Mouse (Mus musculus) liver, embryonic 16.5 days (tissue): ENCODE measurements around the gene Arhgef3. TPM values are rescaled to one million over a fixed set of nuclear protein-coding genes. Genes with fewer than 3 reads are reported as not detected.
A peak's percentile ranks its signal among the peaks of the same experiment; 100 is the strongest.

ENCODE experiments used
- ATAC-seq: fragments of 200-750 bp; cut with Nextera tagmentation; 2 replicates; pipeline ENCODE4 v1.8.0; 2017; ENCODE audit warnings: low read depth, mild to moderate bottlenecking, moderate number of reproducible peaks, moderate library complexity
- H3K27ac ChIP-seq: fragments of 300-500 bp; sonication (generic); 2 replicates; pipeline ENCODE4 v1.5.1; 2014; ENCODE audit warnings: mild to moderate bottlenecking, low read length
- H3K27me3 ChIP-seq: fragments of 300-500 bp; sonication (generic); 2 replicates; pipeline ENCODE4 v1.6.1; 2014; ENCODE audit warnings: low read depth, low read length, mixed read lengths; ENCODE audit not compliant: control insufficient read depth, insufficient read depth
- H3K36me3 ChIP-seq: fragments of 300-500 bp; sonication (generic); 2 replicates; pipeline ENCODE4 v1.6.1; 2014; ENCODE audit warnings: mild to moderate bottlenecking; ENCODE audit not compliant: control insufficient read depth, insufficient read depth
- H3K4me1 ChIP-seq: fragments of 300-500 bp; sonication (generic); 2 replicates; pipeline ENCODE4 v1.6.1; 2014; ENCODE audit warnings: low read depth, low read length, mixed read lengths; ENCODE audit not compliant: control insufficient read depth
- H3K4me2 ChIP-seq: fragments of 300-500 bp; sonication (generic); 2 replicates; pipeline ENCODE4 v1.6.1; 2014; ENCODE audit warnings: low read depth, low read length, mixed read lengths
- H3K4me3 ChIP-seq: fragments of 300-500 bp; sonication (generic); 2 replicates; pipeline ENCODE4 v1.5.1; 2014; ENCODE audit warnings: low read depth, mild to moderate bottlenecking, low read length
- H3K9ac ChIP-seq: fragments of 300-500 bp; sonication (generic); 2 replicates; pipeline ENCODE4 v1.6.1; 2014; ENCODE audit warnings: low read depth, low read length
- H3K9me3 ChIP-seq: fragments of 300-500 bp; sonication (generic); replicated peaks from 2 replicates; pipeline ENCODE4 v1.6.1; 2016; ENCODE audit warnings: low read length; ENCODE audit not compliant: control insufficient read depth
- WGBS: fragments of 180-500 bp; shearing (Covaris S2); extraction: QIAGEN DNeasy Blood & Tissue Kit; methylation state at CpG from one replicate; pipeline ENCODE4 v1.1.7; 2014; ENCODE audit not compliant: insufficient replicate concordance; 5-methylcytosine and 5-hydroxymethylcytosine counted together
- polyA plus RNA-seq: library from polyadenylated mRNA; unstranded; fragments of >200 nt; fragmentation: Nextera tagmentation; extraction: Ambion mirVana; gene quantifications from 2 replicates; pipeline ENCODE4 v1.2.1, GENCODE M21; 2015

The Arhgef3 gene
- polyA plus RNA-seq, 1 experiment from 2014 or later: 12.5 TPM

DNA sequence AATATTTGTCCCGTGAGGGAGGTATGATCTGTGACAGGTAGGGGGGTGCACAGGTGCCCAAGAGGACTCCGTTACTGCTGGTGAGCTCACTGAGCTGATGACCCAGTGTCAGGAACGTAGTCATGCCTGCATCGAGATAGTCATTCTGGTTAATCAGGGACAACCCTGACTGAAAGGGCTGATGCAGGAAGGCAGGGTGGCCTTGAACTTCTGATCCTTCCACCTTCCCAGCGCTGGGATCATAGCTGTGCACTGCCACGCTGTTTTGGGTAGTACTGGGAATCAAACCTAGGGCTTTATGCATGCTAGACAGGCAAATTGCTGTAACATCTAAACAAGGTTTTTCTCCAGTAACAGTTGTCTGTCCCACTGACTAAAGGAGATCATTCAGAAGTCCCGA is 109.9 kb downstream of the Arhgef3 start:
- 67% methylated on average over 7 of the region's 7 CpGs for WGBS
- no peak for ATAC-seq
- Histone ChIP-seq H3K4me2 (no peak overlapping the region), H3K4me1 (no peaks in the 10 kb centered on the region), H3K9me3 (no peaks in the 10 kb centered on the region), H3K27me3 (no peaks in the 10 kb centered on the region), H3K36me3 (no peaks in the 10 kb centered on the region), H3K9ac (no peak overlapping the region), H3K27ac (no peak overlapping the region), H3K4me3 (no peak overlapping the region)

- ATAC-seq: no peak
- Histone ChIP-seq H3K4me3 (no peak overlapping the region), H3K36me3 (no peaks in the 10 kb centered on the region), H3K4me2 (no peak overlapping the region), H3K4me1 (peaks cover 2% of the 10 kb centered on the region; the same call in 1 of the 2 replicates), H3K9ac (no peak overlapping the region), H3K27me3 (no peaks in the 10 kb centered on the region), H3K9me3 (no peaks in the 10 kb centered on the region), H3K27ac (no peak overlapping the region)
- 49% methylated on average over 3 of the region's 3 CpGs for WGBS
These were observed 111.6 kb downstream of the Arhgef3 start for GRCm38 (mm10) chr14:27226288-27226687.

DNA sequence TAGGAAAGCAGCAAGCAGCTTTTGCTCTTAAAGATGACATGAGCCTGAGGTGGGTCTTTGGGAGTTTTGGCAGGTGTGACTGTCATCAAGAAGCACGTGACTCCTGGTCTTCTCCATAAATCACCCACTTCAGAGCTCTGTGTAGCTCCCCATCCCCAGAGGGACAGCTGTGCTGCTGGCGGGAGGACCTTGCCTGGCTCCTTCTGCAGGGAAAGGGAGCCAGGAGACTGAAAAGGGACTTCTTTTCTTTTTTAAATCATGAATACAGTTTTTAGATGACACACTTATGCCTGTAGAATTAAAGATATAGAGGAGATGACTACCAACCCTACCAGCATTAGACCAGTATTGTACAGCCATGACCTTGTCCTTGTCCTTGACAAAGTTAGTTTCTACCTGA is 113.6 kb downstream of the Arhgef3 start:
- WGBS: 41% methylated on average over 2 of the region's 2 CpGs

GRCm38 (mm10) chr14:27228941-27229371 is 114.3 kb downstream of the Arhgef3 start:
- Histone ChIP-seq H3K27ac (no peak overlapping the region), H3K4me2 (no peak overlapping the region), H3K36me3 (no peaks in the 10 kb centered on the region), H3K9ac (no peak overlapping the region), H3K4me1 (peaks cover 2% of the 10 kb centered on the region; the same call in 1 of the 2 replicates), H3K27me3 (no peaks in the 10 kb centered on the region), H3K9me3 (no peaks in the 10 kb centered on the region), H3K4me3 (no peak overlapping the region)
- WGBS: 39% methylated on average over 5 of the region's 5 CpGs
- ATAC-seq: no peak

More for the DNA sequence above, 113.6 kb downstream of the Arhgef3 start:
- H3K9me3 ChIP-seq: no peaks in the 10 kb centered on the region
- no peak overlapping the region for H3K4me2 ChIP-seq
- H3K36me3 ChIP-seq: no peaks in the 10 kb centered on the region
- no peak overlapping the region for H3K4me3 ChIP-seq
- no peaks in the 10 kb centered on the region for H3K27me3 ChIP-seq
- ATAC-seq: no peak
- no peak overlapping the region for H3K27ac ChIP-seq
- H3K4me1 ChIP-seq: peaks cover 2% of the 10 kb centered on the region; the same call in 1 of the 2 replicates
- H3K9ac ChIP-seq: no peak overlapping the region

DNA sequence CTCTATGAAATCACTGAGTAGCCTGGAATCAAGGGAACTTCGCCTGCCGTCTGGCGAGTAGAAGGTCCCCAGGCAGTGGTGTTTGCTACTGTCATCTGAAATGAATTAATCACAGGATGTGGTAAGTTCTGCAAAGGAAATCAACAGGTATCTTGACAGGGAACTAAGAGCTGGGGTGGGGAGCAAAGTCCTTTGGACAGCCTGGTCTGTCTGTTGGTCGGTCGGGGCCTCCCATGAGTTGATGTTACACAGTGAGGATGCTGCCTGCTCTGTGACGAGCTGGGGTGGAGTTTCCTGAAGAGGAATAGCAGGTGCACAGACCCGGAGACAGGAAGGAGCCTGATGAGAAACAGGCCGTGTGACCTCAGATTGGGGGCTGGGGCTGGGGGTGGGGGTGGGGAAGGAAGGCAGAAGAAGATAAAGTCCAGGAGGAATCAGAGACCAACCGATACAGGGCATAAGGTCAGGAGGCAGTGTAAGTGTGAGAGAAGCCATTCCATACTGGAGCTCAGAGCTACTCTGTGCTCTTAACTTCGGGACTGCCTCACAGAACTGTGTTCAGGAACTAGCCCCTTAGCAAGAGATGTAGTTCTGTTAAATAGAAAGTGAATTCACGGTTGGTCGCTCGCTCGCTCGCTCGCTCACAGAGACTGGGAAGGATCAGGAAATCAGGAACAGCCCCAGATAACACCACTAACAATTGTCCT is 114.9 kb downstream of the Arhgef3 start:
- H3K36me3 ChIP-seq: no peaks in the 10 kb centered on the region
- no peak overlapping the region for H3K27ac ChIP-seq
- peaks cover 2% of the 10 kb centered on the region; the same call in 1 of the 2 replicates for H3K4me1 ChIP-seq
- no peak overlapping the region for H3K4me3 ChIP-seq
- no peaks in the 10 kb centered on the region for H3K27me3 ChIP-seq
- no peaks in the 10 kb centered on the region for H3K9me3 ChIP-seq
- H3K9ac ChIP-seq: no peak overlapping the region
- ATAC-seq: 0 out of 2 replicates have a peak, but pooled peaks have one; percentile 16
- 10% methylated on average over 16 of the region's 16 CpGs for WGBS
- H3K4me2 ChIP-seq: no peak overlapping the region

GRCm38 (mm10) chr14:27230262-27231022 is 115.7 kb downstream of the Arhgef3 start:
- no peaks in the 10 kb centered on the region for H3K27me3 ChIP-seq
- H3K36me3 ChIP-seq: no peaks in the 10 kb centered on the region
- peaks cover 2% of the 10 kb centered on the region; the same call in 1 of the 2 replicates for H3K4me1 ChIP-seq
- no peak overlapping the region for H3K4me3 ChIP-seq
- no peaks in the 10 kb centered on the region for H3K9me3 ChIP-seq
- H3K27ac ChIP-seq: no peak overlapping the region; the same call in 1 of the 2 replicates
- H3K9ac ChIP-seq: no peak overlapping the region
- ATAC-seq: peak; percentile 47
- 35% methylated on average over 18 of the region's 18 CpGs for WGBS
- H3K4me2 ChIP-seq: no peak overlapping the region

DNA sequence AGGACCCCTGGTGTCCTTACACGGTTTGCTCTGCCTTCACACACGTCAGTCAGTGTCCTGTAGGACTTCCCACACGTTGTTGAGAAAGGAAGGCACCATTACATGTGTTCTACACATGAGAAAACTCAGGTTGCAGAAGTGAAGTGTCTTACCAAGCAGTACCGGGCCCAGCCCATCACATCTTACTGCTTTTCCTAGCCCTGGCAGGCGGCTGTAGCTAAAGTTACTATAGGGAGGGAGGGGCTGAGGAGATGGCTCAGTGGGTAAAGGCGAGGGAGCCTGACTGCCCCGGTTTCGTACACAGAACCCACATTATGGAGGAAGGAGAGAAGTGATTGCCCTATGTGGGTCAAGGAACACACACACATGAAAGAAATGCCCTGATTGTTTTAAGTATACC is 116.8 kb downstream of the Arhgef3 start:
- Histone ChIP-seq H3K4me3 (no peak overlapping the region), H3K27me3 (no peaks in the 10 kb centered on the region), H3K4me1 (peaks cover 2% of the 10 kb centered on the region; the same call in 1 of the 2 replicates), H3K9ac (no peak overlapping the region), H3K27ac (no peak overlapping the region), H3K36me3 (no peaks in the 10 kb centered on the region), H3K9me3 (no peaks in the 10 kb centered on the region), H3K4me2 (no peak overlapping the region)
- ATAC-seq: no peak
- WGBS: 64% methylated on average over 8 of the region's 8 CpGs

DNA sequence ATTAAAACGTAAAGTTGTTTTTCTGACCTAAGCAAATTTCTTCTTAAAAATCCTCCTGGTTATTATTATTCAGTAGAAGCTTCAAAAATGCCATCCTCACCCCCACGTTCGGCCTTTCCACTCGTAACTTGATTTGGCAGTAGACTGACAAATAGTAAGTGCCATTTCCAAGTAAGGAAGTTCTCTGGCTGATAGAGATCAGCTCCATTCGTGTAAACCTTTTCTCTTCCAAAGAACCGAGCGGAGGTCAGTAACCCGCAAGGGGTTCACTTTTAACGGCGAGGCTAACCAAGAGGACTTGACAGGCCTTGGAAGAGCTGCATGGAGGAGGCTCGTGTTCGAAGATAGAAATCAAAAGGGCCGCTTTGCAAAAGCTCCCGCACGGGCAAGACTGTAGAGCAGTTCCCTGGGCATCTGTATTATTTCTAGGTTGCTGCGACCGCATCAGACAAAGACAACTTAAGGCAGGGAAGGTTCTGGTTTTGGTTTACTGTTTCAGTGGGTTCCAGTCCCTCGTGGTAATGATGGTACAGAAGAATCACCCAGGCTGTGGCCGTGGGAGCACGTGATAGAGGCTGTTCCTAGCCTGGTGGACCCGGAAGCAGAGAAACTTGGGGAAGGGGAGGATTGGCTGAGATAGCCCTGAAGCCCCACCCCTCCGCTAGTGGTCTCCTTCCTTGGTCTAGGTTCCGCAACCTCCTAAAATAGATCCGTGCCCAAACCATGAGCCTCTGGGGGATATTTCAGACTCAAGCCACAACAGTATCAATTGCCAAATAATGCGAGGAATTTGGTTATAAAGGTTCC is 117.5 kb downstream of the Arhgef3 start:
- Histone ChIP-seq H3K27me3 (no peaks in the 10 kb centered on the region), H3K9me3 (no peaks in the 10 kb centered on the region), H3K9ac (no peak overlapping the region), H3K27ac (no peak overlapping the region), H3K4me3 (no peak overlapping the region), H3K36me3 (no peaks in the 10 kb centered on the region), H3K4me2 (no peak overlapping the region), H3K4me1 (peaks cover 2% of the 10 kb centered on the region; the same call in 1 of the 2 replicates)
- no peak for ATAC-seq
- 65% methylated on average over 25 of the region's 25 CpGs for WGBS
